Mouse (Mus musculus): ENCODE data around the gene Gm11985. TPM values are rescaled to one million over a fixed set of nuclear protein-coding genes. Genes with fewer than 3 reads are reported as not detected.
A peak's percentile ranks its signal among the peaks of the same experiment; 100 is the strongest.

Gene Gm11985
- total and polyA plus RNA-seq, 2 experiments = not detected

DNA sequence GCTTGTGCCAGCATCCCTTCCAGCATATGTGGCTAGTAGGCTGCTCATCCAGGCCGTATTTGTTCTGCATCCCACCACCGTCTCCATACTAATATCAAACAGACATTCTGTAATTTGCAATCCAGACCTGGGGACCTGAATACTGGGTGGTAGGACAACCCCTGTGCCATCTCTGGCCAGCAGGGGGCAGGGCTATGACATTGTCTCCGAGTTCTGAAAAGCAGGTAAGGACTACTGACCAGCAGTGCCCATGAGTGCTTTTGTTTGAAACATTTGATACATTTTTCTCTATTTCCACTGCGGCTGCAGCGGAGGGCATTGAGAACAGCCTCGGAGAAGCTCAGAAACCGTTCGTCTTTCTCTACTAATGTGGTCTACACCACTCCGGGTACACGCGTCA lies 44.0 kb downstream of the Gm11985 start:
- Histone ChIP-seq H3K9ac (ENCODE audit: low read depth, low read length) (no peak overlapping the region), H3K4me1 (ENCODE audit: control insufficient read depth, insufficient read depth, low read length) (peaks cover 12% of the 10 kb centered on the region; the same call in 1 of the 2 replicates), H3K27ac (replicated peaks; ENCODE audit: insufficient read depth, low read depth, low read length) (no peak overlapping the region), H3K4me3 (ENCODE audit: insufficient read depth, low read depth, low read length) (no peak overlapping the region), H3K79me2 (ENCODE audit: control insufficient read depth, insufficient read depth, low read length) (no peaks in the 10 kb centered on the region), H3K36me3 (ENCODE audit: control insufficient read depth, insufficient read depth, low read length) (no peaks in the 10 kb centered on the region), H3K27me3 (ENCODE audit: control insufficient read depth, insufficient read depth, low read length) (no peaks in the 10 kb centered on the region)
- TF ChIP-seq CTCF (IDR thresholded peaks at IDR 0.05; ENCODE audit: low read depth, low read length) (peak; percentile 81), POLR2A (IDR thresholded peaks at IDR 0.05; ENCODE audit: extremely low read depth, insufficient read depth, low read length) (no peak)
- WGBS = 68% methylated on average over 11 of the region's 11 CpGs
- peak; percentile 37 for DNase-seq (ENCODE audit: extremely low read depth, low read depth, low spot score)

DNA sequence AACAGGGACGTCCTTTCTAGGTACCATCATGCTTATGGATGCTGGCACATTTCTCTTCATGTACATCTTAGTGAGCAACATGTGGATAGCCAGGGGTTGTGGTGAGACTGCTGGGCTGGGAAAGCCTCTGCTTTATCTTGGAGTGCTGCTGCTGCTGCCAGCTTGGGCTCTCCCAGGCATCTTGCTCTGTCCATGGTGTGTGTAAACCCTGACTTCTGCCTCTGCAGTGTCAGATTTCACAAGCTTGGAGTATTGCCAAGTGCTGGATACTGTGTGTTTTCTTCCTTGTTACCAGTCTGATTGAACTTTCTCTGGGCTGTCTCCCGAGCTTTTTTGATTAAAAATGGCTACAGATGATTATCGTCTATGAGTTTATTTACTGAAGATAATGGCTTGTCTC lies 45.6 kb downstream of the Gm11985 start:
- no peak overlapping the region for H3K9ac ChIP-seq (ENCODE audit: low read depth, low read length)
- peak; percentile 88 for DNase-seq (ENCODE audit: extremely low read depth, low read depth, low spot score)
- no peak for TF ChIP-seq POLR2A (IDR thresholded peaks at IDR 0.05; ENCODE audit: extremely low read depth, insufficient read depth, low read length)
- TF ChIP-seq CTCF (IDR thresholded peaks at IDR 0.05; ENCODE audit: low read depth, low read length) = no peak
- H3K27me3 ChIP-seq (ENCODE audit: control insufficient read depth, insufficient read depth, low read length) = no peaks in the 10 kb centered on the region
- H3K4me3 ChIP-seq (ENCODE audit: insufficient read depth, low read depth, low read length) = no peak overlapping the region
- 21% methylated on average over 3 of the region's 3 CpGs for WGBS
- peaks cover 8% of the 10 kb centered on the region; the same call in 1 of the 2 replicates for H3K4me1 ChIP-seq (ENCODE audit: control insufficient read depth, insufficient read depth, low read length)
- H3K79me2 ChIP-seq (ENCODE audit: control insufficient read depth, insufficient read depth, low read length) = no peaks in the 10 kb centered on the region
- H3K36me3 ChIP-seq (ENCODE audit: control insufficient read depth, insufficient read depth, low read length) = no peaks in the 10 kb centered on the region
- no peak overlapping the region for H3K27ac ChIP-seq (replicated peaks; ENCODE audit: insufficient read depth, low read depth, low read length)

DNA sequence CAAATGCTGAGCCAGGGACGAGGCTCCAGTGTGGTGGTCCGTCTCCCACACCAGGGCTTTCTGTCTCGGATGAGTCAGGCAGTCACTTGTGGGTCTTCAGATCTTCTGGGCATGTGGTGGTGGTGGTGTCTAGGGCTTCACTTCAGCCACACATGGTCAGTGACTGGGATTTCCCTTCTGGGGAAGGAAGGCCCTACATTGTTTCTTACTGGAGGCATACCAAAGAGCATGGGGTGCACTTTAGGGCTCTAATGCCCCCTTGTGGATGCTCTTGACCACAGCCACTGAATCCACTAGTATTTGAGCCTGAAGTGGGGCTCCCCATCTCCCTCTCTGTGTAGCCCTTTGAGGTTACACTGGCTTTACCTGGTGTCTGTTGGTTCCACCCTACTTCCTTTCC lies 47.9 kb downstream of the Gm11985 start:
- no peaks in the 10 kb centered on the region for H3K36me3 ChIP-seq (ENCODE audit: control insufficient read depth, insufficient read depth, low read length)
- H3K9ac ChIP-seq (ENCODE audit: low read depth, low read length) = no peak overlapping the region
- H3K4me3 ChIP-seq (ENCODE audit: insufficient read depth, low read depth, low read length) = no peak overlapping the region
- peak; percentile 45 for DNase-seq (ENCODE audit: extremely low read depth, low read depth, low spot score)
- peaks cover 11% of the 10 kb centered on the region for H3K4me1 ChIP-seq (ENCODE audit: control insufficient read depth, insufficient read depth, low read length)
- WGBS = 94% methylated on average over 3 of the region's 3 CpGs
- no peaks in the 10 kb centered on the region for H3K79me2 ChIP-seq (ENCODE audit: control insufficient read depth, insufficient read depth, low read length)
- TF ChIP-seq POLR2A (IDR thresholded peaks at IDR 0.05; ENCODE audit: extremely low read depth, insufficient read depth, low read length) = no peak
- TF ChIP-seq CTCF (IDR thresholded peaks at IDR 0.05; ENCODE audit: low read depth, low read length) = peak; percentile 74
- no peak overlapping the region for H3K27ac ChIP-seq (replicated peaks; ENCODE audit: insufficient read depth, low read depth, low read length)
- no peaks in the 10 kb centered on the region for H3K27me3 ChIP-seq (ENCODE audit: control insufficient read depth, insufficient read depth, low read length)

DNA sequence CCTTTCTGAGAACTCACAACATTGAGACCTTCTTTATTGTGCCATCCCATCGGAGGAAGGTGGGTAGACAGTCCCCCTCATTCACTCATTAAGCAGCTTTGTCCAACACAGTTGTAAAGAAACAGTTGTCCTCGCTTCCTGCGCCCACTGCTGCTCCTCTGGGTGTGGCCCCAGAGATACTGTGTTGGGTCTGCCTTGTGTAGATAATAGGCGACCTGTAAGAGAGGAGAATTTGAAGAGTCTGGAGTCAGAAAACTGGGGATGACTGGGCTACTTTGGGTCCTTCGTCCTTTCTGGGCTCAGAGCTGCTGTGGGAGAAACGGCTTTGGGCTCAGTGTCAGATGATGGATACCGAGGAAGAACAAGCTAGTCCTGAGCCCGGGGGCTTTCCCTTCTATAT lies 50.0 kb downstream of the Gm11985 start:
- Histone ChIP-seq H3K9ac (ENCODE audit: low read depth, low read length) (no peak overlapping the region), H3K27ac (replicated peaks; ENCODE audit: insufficient read depth, low read depth, low read length) (no peak overlapping the region), H3K4me3 (ENCODE audit: insufficient read depth, low read depth, low read length) (no peak overlapping the region), H3K79me2 (ENCODE audit: control insufficient read depth, insufficient read depth, low read length) (no peaks in the 10 kb centered on the region), H3K4me1 (ENCODE audit: control insufficient read depth, insufficient read depth, low read length) (peaks cover 24% of the 10 kb centered on the region), H3K36me3 (ENCODE audit: control insufficient read depth, insufficient read depth, low read length) (no peaks in the 10 kb centered on the region), H3K27me3 (ENCODE audit: control insufficient read depth, insufficient read depth, low read length) (no peaks in the 10 kb centered on the region)
- DNase-seq (ENCODE audit: extremely low read depth, low read depth, low spot score) = no peak
- no peak for TF ChIP-seq POLR2A (IDR thresholded peaks at IDR 0.05; ENCODE audit: extremely low read depth, insufficient read depth, low read length)
- no peak for TF ChIP-seq CTCF (IDR thresholded peaks at IDR 0.05; ENCODE audit: low read depth, low read length)
- WGBS = 89% methylated on average over 8 of the region's 8 CpGs

DNA sequence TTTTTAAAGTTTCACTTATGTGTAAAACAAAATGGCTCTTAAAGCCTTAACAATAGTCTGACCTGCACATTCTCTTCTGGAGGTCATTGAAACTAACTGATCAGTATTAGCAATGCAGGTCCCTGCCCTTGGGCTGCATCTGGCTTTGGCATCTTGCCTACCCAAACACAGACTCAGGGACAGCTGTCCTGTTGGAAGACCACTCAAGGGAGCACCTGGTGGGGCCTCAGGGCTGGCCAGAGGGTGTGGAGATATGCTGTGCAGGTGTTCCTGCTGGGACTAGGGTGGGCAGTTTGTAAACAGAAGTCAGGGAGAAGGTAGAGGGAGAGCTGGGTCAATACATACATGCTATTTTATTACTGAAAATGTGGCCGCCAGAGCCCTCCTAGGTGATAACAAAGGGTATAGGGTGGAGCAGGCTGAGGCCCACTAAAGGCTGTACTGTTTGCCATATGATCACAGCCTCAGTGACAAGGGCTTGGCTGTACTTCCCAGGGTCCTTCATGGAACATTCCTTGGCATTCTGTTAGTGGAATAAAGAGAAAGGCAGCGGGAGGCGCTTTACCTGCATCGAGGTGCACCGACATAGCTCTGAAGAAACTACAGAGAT lies 52.0 kb downstream of the Gm11985 start:
- TF ChIP-seq CTCF (IDR thresholded peaks at IDR 0.05; ENCODE audit: low read depth, low read length) = no peak
- no peak for TF ChIP-seq POLR2A (IDR thresholded peaks at IDR 0.05; ENCODE audit: extremely low read depth, insufficient read depth, low read length)
- WGBS = 89% methylated on average over 5 of the region's 5 CpGs

DNA sequence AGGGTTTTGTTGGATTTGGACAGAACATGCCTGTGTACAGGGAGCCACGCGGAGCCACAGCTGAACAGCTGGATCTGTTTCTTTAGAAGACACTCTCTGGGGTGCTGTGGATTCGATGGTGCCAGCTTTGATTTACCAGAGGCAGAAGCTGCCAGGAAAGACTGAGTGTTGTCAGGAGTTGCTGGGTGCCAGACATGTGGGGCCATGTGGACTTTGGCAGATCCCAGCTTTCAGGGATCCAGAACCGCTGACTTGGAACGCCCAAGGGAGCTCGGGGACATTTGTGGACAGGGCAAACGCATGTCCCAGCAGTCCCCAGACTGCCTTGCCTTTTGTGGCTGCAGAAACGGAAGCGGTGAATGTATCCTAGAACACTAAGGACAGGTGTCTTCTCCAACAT lies 52.6 kb downstream of the Gm11985 start:
- TF ChIP-seq CTCF (IDR thresholded peaks at IDR 0.05; ENCODE audit: low read depth, low read length) = no peak
- no peak overlapping the region for H3K4me3 ChIP-seq (ENCODE audit: insufficient read depth, low read depth, low read length)
- 22% methylated on average over 9 of the region's 9 CpGs for WGBS
- H3K9ac ChIP-seq (ENCODE audit: low read depth, low read length) = no peak overlapping the region
- no peaks in the 10 kb centered on the region for H3K79me2 ChIP-seq (ENCODE audit: control insufficient read depth, insufficient read depth, low read length)
- H3K36me3 ChIP-seq (ENCODE audit: control insufficient read depth, insufficient read depth, low read length) = no peaks in the 10 kb centered on the region
- H3K27me3 ChIP-seq (ENCODE audit: control insufficient read depth, insufficient read depth, low read length) = no peaks in the 10 kb centered on the region
- H3K4me1 ChIP-seq (ENCODE audit: control insufficient read depth, insufficient read depth, low read length) = peaks cover 25% of the 10 kb centered on the region
- peak; percentile 98 for DNase-seq (ENCODE audit: extremely low read depth, low read depth, low spot score)
- peak overlapping the region; percentile 81 for H3K27ac ChIP-seq (replicated peaks; ENCODE audit: insufficient read depth, low read depth, low read length)

More for the DNA sequence above, 52.0 kb downstream of the Gm11985 start:
- Histone ChIP-seq H3K79me2 (ENCODE audit: control insufficient read depth, insufficient read depth, low read length) (no peaks in the 10 kb centered on the region), H3K9ac (ENCODE audit: low read depth, low read length) (no peak overlapping the region), H3K4me1 (ENCODE audit: control insufficient read depth, insufficient read depth, low read length) (peaks cover 25% of the 10 kb centered on the region), H3K36me3 (ENCODE audit: control insufficient read depth, insufficient read depth, low read length) (no peaks in the 10 kb centered on the region), H3K4me3 (ENCODE audit: insufficient read depth, low read depth, low read length) (no peak overlapping the region), H3K27ac (replicated peaks; ENCODE audit: insufficient read depth, low read depth, low read length) (peak overlapping the region; percentile 14; the same call in 1 of the 2 replicates), H3K27me3 (ENCODE audit: control insufficient read depth, insufficient read depth, low read length) (no peaks in the 10 kb centered on the region)
- DNase-seq (ENCODE audit: extremely low read depth, low read depth, low spot score) = no peak
